Mouse (Mus musculus) ES-E14 (cell line): ENCODE measurements around the gene Dcaf11.

Experiments
- CHD2 ChIP-seq: IDR thresholded peaks from 2 replicates; pipeline ENCODE4 v1.6.1; 2014; ENCODE audit warnings: mild to moderate bottlenecking, low read depth, low read length, inconsistent platforms
- HCFC1 ChIP-seq: IDR thresholded peaks from 2 replicates; pipeline ENCODE4 v1.6.1; 2012; ENCODE audit warnings: low read length, inconsistent platforms, borderline replicate concordance; ENCODE audit not compliant: insufficient read depth
- MAFK ChIP-seq: IDR thresholded peaks from 2 replicates; pipeline ENCODE4 v1.6.1; 2014; ENCODE audit warnings: mild to moderate bottlenecking, low read depth, low read length, inconsistent platforms; ENCODE audit not compliant: insufficient read depth
- ZC3H11A ChIP-seq: IDR thresholded peaks from 2 replicates; pipeline ENCODE4 v1.6.1; 2012; ENCODE audit warnings: low read depth, mild to moderate bottlenecking, inconsistent platforms, low read length, borderline replicate concordance
- ZNF384 ChIP-seq: IDR thresholded peaks from 2 replicates; pipeline ENCODE4 v1.6.1; 2012; ENCODE audit warnings: low read depth, low read length, inconsistent platforms

GRCm38 (mm10) chr14:55526674-55527073 is 33.1 kb upstream of the Dcaf11 start:
- no peak for TF ChIP-seq CHD2
- TF ChIP-seq ZNF384 = no peak
- TF ChIP-seq ZC3H11A = no peak
- no peak for TF ChIP-seq HCFC1
- no peak for TF ChIP-seq MAFK
